Mouse (Mus musculus) olfactory bulb, adult 2 months (tissue): ENCODE measurements around the gene Gdf3.

Experiments used
- CTCF ChIP-seq: fragments of 200-500 bp; IDR thresholded peaks from 2 replicates; pipeline ENCODE4 v1.5.1; 2012; ENCODE audit warnings: low read depth, mild to moderate bottlenecking, low read length, moderate library complexity; ENCODE audit not compliant: insufficient read depth
- POLR2A ChIP-seq: fragments of 200-500 bp; IDR thresholded peaks from 2 replicates; pipeline ENCODE4 v1.6.1; 2012; ENCODE audit warnings: mild to moderate bottlenecking, low read depth, low read length, moderate library complexity; ENCODE audit not compliant: insufficient read depth

GRCm38 (mm10) chr6:122579086-122579485, 30.8 kb downstream of the Gdf3 start:
- TF ChIP-seq POLR2A (no peak), CTCF (no peak)
